Mouse (Mus musculus) adrenal gland, adult (tissue): ENCODE data around the gene Slc11a1.
A peak's percentile ranks its signal among the peaks of the same experiment; 100 is the strongest.

ENCODE experiments used
- DNase-seq, 2 experiments: peaks; one replicate each; pipeline ENCODE4 v3.0.0; 2022 to 2023; ENCODE audit warnings: low spot score in 1 of 2; ENCODE audit not compliant: inconsistent age in 2 of 2

Gene Slc11a1

GRCm38 (mm10) chr1:74352532-74353096 lies 22.4 kb upstream of the Slc11a1 start:
- peak; percentile 55 to 86 for DNase-seq

- DNase-seq, result no peak
Observed at GRCm38 (mm10) chr1:74353453-74354229, 21.4 kb upstream of the Slc11a1 start.

GRCm38 (mm10) chr1:74357531-74357930 lies 17.5 kb upstream of the Slc11a1 start:
- DNase-seq, result no peak

GRCm38 (mm10) chr1:74359952-74360517 lies 15.0 kb upstream of the Slc11a1 start:
- no peak for DNase-seq

GRCm38 (mm10) chr1:74361812-74362211 lies 13.2 kb upstream of the Slc11a1 start, which contains the start of gene Catip:
TSS of gene Catip (plus strand) at chr1:74362108.
- peak; percentile 67 to 92 for DNase-seq

- DNase-seq, result peak in 1 of 2 experiments; percentile 10
Observed at GRCm38 (mm10) chr1:74362325-74363229, 12.4 kb upstream of the Slc11a1 start.

GRCm38 (mm10) chr1:74363437-74363836 lies 11.6 kb upstream of the Slc11a1 start:
- peak in 1 of 2 experiments; percentile 18 for DNase-seq

GRCm38 (mm10) chr1:74364270-74364669 lies 10.7 kb upstream of the Slc11a1 start:
- DNase-seq, result no peak

- DNase-seq, result peak; percentile 68 to 74
Observed at GRCm38 (mm10) chr1:74367886-74368645, 6.9 kb upstream of the Slc11a1 start.

- DNase-seq, result peak in 1 of 2 experiments; percentile 8
Observed at GRCm38 (mm10) chr1:74370040-74370439, 5.0 kb upstream of the Slc11a1 start.

- no peak for DNase-seq
Observed at GRCm38 (mm10) chr1:74373372-74373771, 1.6 kb upstream of the Slc11a1 start.

GRCm38 (mm10) chr1:74375561-74375960 lies 566 bp downstream of the Slc11a1 start:
- peak in 1 of 2 experiments; percentile 42 for DNase-seq

- peak; percentile 76 to 90 for DNase-seq
Observed at GRCm38 (mm10) chr1:74376396-74376795, 1.4 kb downstream of the Slc11a1 start.

GRCm38 (mm10) chr1:74379058-74379504 lies 4.1 kb downstream of the Slc11a1 start:
- DNase-seq, result no peak

GRCm38 (mm10) chr1:74380484-74380883 lies 5.5 kb downstream of the Slc11a1 start:
- DNase-seq, result no peak

- DNase-seq, result peak in 1 of 2 experiments; percentile 42
Observed at GRCm38 (mm10) chr1:74381588-74382021, 6.6 kb downstream of the Slc11a1 start.

- DNase-seq, result no peak
Observed at GRCm38 (mm10) chr1:74383385-74383784, 8.4 kb downstream of the Slc11a1 start.

GRCm38 (mm10) chr1:74384525-74384924 lies 9.5 kb downstream of the Slc11a1 start:
- no peak for DNase-seq

GRCm38 (mm10) chr1:74385064-74385463 lies 10.1 kb downstream of the Slc11a1 start:
- DNase-seq, result no peak

- no peak for DNase-seq
Observed at GRCm38 (mm10) chr1:74385531-74385930, 10.5 kb downstream of the Slc11a1 start.
